Mouse (Mus musculus) ES-E14 (cell line): ENCODE measurements around the gene Cebpa.

Experiments used
- CHD2 ChIP-seq: IDR thresholded peaks from 2 replicates; pipeline ENCODE4 v1.6.1; 2014; ENCODE audit warnings: mild to moderate bottlenecking, low read depth, low read length, inconsistent platforms
- MAFK ChIP-seq: IDR thresholded peaks from 2 replicates; pipeline ENCODE4 v1.6.1; 2014; ENCODE audit warnings: mild to moderate bottlenecking, low read depth, low read length, inconsistent platforms; ENCODE audit not compliant: insufficient read depth
- ZNF384 ChIP-seq: IDR thresholded peaks from 2 replicates; pipeline ENCODE4 v1.6.1; 2012; ENCODE audit warnings: low read depth, low read length, inconsistent platforms

DNA sequence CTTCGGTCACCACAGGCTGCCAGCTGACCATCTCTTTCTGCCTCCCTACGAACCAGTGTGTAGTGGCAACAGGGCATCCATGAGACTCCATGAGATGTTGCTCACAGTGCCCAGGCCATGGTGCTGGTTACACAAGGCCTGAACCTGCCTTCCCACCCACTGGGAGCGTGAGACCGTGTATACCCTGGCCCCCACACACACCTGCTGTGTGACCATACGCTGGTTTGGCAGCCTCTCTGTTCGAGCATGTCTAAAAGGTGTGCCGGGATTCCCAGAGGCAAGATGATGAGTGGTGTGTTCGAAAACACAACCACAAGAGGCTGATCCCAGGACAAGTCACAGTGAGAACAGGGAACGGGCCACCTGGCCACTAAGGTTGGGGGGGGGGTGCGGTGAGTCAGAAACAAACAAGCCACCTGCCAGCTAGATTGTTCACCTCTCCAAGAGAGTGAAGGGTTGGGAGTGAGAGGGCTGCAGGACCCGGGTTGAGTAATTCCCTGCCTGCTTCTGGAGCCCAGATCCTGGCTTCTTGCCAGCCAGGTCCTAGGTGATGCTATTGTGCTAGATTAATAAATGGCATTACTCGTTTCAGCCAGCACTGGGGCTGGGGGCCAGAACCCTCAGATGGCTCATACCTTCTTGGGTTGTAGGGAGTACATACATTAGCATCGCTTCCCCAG lies 11.1 kb downstream of the Cebpa start:
- TF ChIP-seq CHD2 (no peak), ZNF384 (no peak), MAFK (no peak)
